Mouse (Mus musculus) kidney, adult 2 months (tissue): Measurements from ENCODE around the gene Tnks2.

Experiments used
- CTCF ChIP-seq: fragments of 200-500 bp; conservative IDR thresholded peaks from 2 replicates; pipeline ENCODE4 v1.5.1; 2011; ENCODE audit warnings: low read depth, mild to moderate bottlenecking, control low read depth, low read length, moderate library complexity, mixed read lengths; ENCODE audit not compliant: insufficient read depth, insufficient read length
- POLR2A ChIP-seq: fragments of 200-500 bp; IDR thresholded peaks from one replicate; pipeline ENCODE4 v1.6.1; 2011; ENCODE audit warnings: low read depth, low read length, control low read depth

- TF ChIP-seq CTCF (no peak), POLR2A (no peak)
Observed at GRCm38 (mm10) chr19:36832951-36833787, 863 bp upstream of the Tnks2 start.
